Comparison of ENCODE assay signal across 8 mouse cellular contexts in genomic region chr4:130066816-130067215, GRCm38 (mm10). TPM values are rescaled to one million over a fixed set of nuclear protein-coding genes. Genes with fewer than 3 reads are reported as not detected.
DNase-seq lines count a peak whose midpoint lies in the region; ATAC-seq and TF ChIP-seq lines count a peak whose summit lies in the region.

No protein-coding gene starts in this region.

- H3K4me1 ChIP-seq in small intestine, adult 2 months (ENCODE audit: control insufficient read depth, insufficient read depth, insufficient read length, low read length) = no peaks in the 10 kb centered on the region
- H3K4me1 ChIP-seq in midbrain, embryonic 14.5 days (ENCODE audit: control insufficient read depth, insufficient read depth, low read length) = no peaks in the 10 kb centered on the region

- intact Hi-C loops in gastrocnemius, adult 2 months (cut with DNase I) = no loop called here

- H3K4me3 ChIP-seq in gastrocnemius, adult 2 months = no peak overlapping the region
- H3K4me3 ChIP-seq in small intestine, adult 2 months (ENCODE audit: low read depth, low read length) = no peak overlapping the region
- H3K4me3 ChIP-seq in midbrain, embryonic 14.5 days (replicated peaks; ENCODE audit: low read depth, low read length) = no peak overlapping the region

- ATAC-seq in midbrain, embryonic 14.5 days (ENCODE audit: low FRiP score, low TSS enrichment) = no peak

- H3K9me3 ChIP-seq in midbrain, embryonic 14.5 days (ENCODE audit: control insufficient read depth, low read length) = no peaks in the 10 kb centered on the region

- H3K27me3 ChIP-seq in small intestine, adult 2 months (ENCODE audit: control insufficient read depth, insufficient read depth, low read length) = no peaks in the 10 kb centered on the region
- H3K27me3 ChIP-seq in midbrain, embryonic 14.5 days (ENCODE audit: control insufficient read depth, insufficient read depth, low read length) = no peaks in the 10 kb centered on the region

- TF ChIP-seq CTCF in gastrocnemius, adult 2 months (IDR thresholded peaks at IDR 0.05) = peak; percentile 68
- TF ChIP-seq CTCF in small intestine, adult 2 months (IDR thresholded peaks at IDR 0.05; ENCODE audit: extremely low read depth, insufficient read length, insufficient replicate concordance, low read depth, low read length) = peak; percentile 58; the same call in 1 of the 2 replicates

- H3K27ac ChIP-seq in gastrocnemius, adult 2 months = no peak overlapping the region
- H3K27ac ChIP-seq in small intestine, adult 2 months (ENCODE audit: insufficient read depth, low read depth, low read length) = no peak overlapping the region
- no peak overlapping the region for H3K27ac ChIP-seq in midbrain, embryonic 14.5 days (replicated peaks; ENCODE audit: low read depth, low read length)

- 20% methylated on average over 8 of the region's 8 CpGs for WGBS in small intestine, adult 2 months
- WGBS in midbrain, embryonic 14.5 days = 9% methylated on average over 8 of the region's 8 CpGs

- peak; percentile 45 for DNase-seq in gastrocnemius, adult 2 months
- no peak for DNase-seq in gastrocnemius, adult 8-10 months (ENCODE audit: low spot score in 2 of 2)
- peak; percentile 28 for DNase-seq in 416B (ENCODE audit: low read depth)
- DNase-seq in adrenal gland, adult 2 months = peak; percentile 61
- peak; percentile 56 for DNase-seq in kidney, adult 9 months
- DNase-seq in urinary bladder, postnatal 14 days (ENCODE audit: low spot score) = no peak
- no peak for DNase-seq in midbrain, embryonic 14.5 days

- H3K9ac ChIP-seq in midbrain, embryonic 14.5 days (replicated peaks; ENCODE audit: low read length) = no peak overlapping the region

- no peaks in the 10 kb centered on the region for H3K36me3 ChIP-seq in small intestine, adult 2 months (ENCODE audit: control insufficient read depth, insufficient read depth, low read length)
- H3K36me3 ChIP-seq in midbrain, embryonic 14.5 days (ENCODE audit: control insufficient read depth, insufficient read depth, low read length) = no peaks in the 10 kb centered on the region

- no peak overlapping the region for H3K4me2 ChIP-seq in midbrain, embryonic 14.5 days (ENCODE audit: low read length)

- TF ChIP-seq POLR2A in small intestine, adult 2 months (IDR thresholded peaks at IDR 0.05; ENCODE audit: low read depth, low read length) = no peak

RNA-seq across cellular contexts. Expression of gene Col16a1, which starts 19.2 kb away (rescaled TPM):
- 1 to 10 TPM; 3.5 to 7.9 TPM for total RNA-seq in gastrocnemius, adult 2 months (2021)
- 1 to 10 TPM; 1.6 to 4.1 (median 2.3) TPM for total RNA-seq in gastrocnemius, adult 8-10 months (2022)
- 10 to 100 TPM in 1 of 2 experiments, 1 to 10 TPM in 1; 9.2 to 15.8 TPM for total RNA-seq in adrenal gland, adult 2 months (2021)
- polyA plus RNA-seq in adrenal gland, adult 2 months (2012; rRNA removed) = 15.7 and 23.4 TPM in 2 replicates
- 6.9 and 8.2 TPM in 2 replicates for polyA plus RNA-seq in small intestine, adult 2 months (2012; rRNA removed)
- polyA plus RNA-seq in midbrain, embryonic 14.5 days (2014; fragmentation: Nextera tagmentation; extraction: Ambion mirVana) = 4.3 and 4.4 TPM in 2 replicates

RNA-seq across cellular contexts. Expression of gene Pef1, which starts 35.5 kb away (rescaled TPM):
- 10 to 100 TPM; 37.3 to 37.5 TPM for total RNA-seq in gastrocnemius, adult 2 months (2021)
- 10 to 100 TPM; 34.5 to 37.3 (median 37.0) TPM for total RNA-seq in gastrocnemius, adult 8-10 months (2022)
- 10 to 100 TPM; 80.3 to 82.6 TPM for total RNA-seq in adrenal gland, adult 2 months (2021)
- polyA plus RNA-seq in adrenal gland, adult 2 months (2012; rRNA removed) = 180 and 181 TPM in 2 replicates
- 71.6 and 171 TPM in 2 replicates for polyA plus RNA-seq in small intestine, adult 2 months (2012; rRNA removed)
- polyA plus RNA-seq in midbrain, embryonic 14.5 days (2014; fragmentation: Nextera tagmentation; extraction: Ambion mirVana) = 68.8 and 71.6 TPM in 2 replicates

Comparison
In these comparisons a context has a peak if more than half of its experiments do, and no peak if none do; other contexts are left out.
1. DNase-seq: peak in gastrocnemius, adult 2 months (single experiment), 416B (single experiment), adrenal gland, adult 2 months (single experiment) and kidney, adult 9 months (single experiment); none in gastrocnemius, adult 8-10 months (0 of 2), urinary bladder, postnatal 14 days (single experiment) and midbrain, embryonic 14.5 days (single experiment).